11 mouse cellular contexts compared by ENCODE assay signal in the genomic region with DNA sequence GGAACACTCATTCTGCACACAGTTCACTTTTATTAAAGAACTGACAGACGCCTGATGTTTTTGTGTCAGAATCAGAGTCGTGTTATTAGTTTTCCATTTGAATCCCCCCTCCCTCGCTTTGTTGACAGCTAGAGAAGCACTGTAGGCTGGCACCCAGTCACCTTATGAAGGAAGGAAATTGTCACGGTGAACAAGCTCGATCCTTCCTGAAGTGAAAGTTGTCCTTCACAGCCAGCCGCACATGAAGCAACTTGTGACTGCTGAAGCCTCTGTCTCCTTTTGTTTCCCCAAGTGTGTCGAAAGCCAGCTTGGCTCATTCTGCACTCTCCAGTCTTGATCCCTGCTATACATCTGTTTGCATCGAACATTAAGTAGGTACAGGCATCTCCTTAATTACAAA.
A peak's percentile ranks its signal among the peaks of the same experiment; 100 is the strongest.
DNase-seq lines count a peak whose midpoint lies in the region; ATAC-seq and TF ChIP-seq lines count a peak whose summit lies in the region.
"Had no signal": no experiment of that assay in that cellular context is flagged by ENCODE, and none has a peak within 500 bp of the region (broad histone marks: within the 10 kb centered on the region; RNA-seq: fewer than 3 reads in every experiment).

No protein-coding gene starts in this region.

- H3K4me2 ChIP-seq in heart, embryonic 13.5 days = no peak overlapping the region; the same call in 1 of the 2 replicates
- H3K4me2 ChIP-seq in limb, embryonic 13.5 days (replicated peaks) = no peak overlapping the region

- WGBS in heart, embryonic 13.5 days = 59% methylated on average over 8 of the region's 8 CpGs
- 64% methylated on average over 8 of the region's 8 CpGs for WGBS in limb, embryonic 13.5 days

- no peaks in the 10 kb centered on the region for H3K36me3 ChIP-seq in heart, embryonic 13.5 days
- H3K36me3 ChIP-seq in limb, embryonic 13.5 days = peaks cover 9% of the 10 kb centered on the region; the same call in 1 of the 2 replicates

- no peak overlapping the region for H3K9ac ChIP-seq in heart, embryonic 13.5 days
- no peak overlapping the region; the same call in 1 of the 2 replicates for H3K9ac ChIP-seq in limb, embryonic 13.5 days

- H3K4me1 ChIP-seq in heart, embryonic 13.5 days = peaks cover 21% of the 10 kb centered on the region
- H3K4me1 ChIP-seq in embryonic fibroblast, embryonic 13.5 days (ENCODE audit: control insufficient read depth, insufficient read depth, low read length) = peaks cover 21% of the 10 kb centered on the region
- peaks cover 25% of the 10 kb centered on the region for H3K4me1 ChIP-seq in limb, embryonic 13.5 days

- H3K27ac ChIP-seq in heart, embryonic 13.5 days (replicated peaks) = 0 out of 2 replicates have a peak overlapping the region, but pooled peaks have one; percentile 12
- H3K27ac ChIP-seq in embryonic fibroblast, embryonic 13.5 days (ENCODE audit: insufficient read depth, low read length) = peak overlapping the region; percentile 72
- H3K27ac ChIP-seq in limb, embryonic 13.5 days = peak overlapping the region; percentile 44; the same call in 1 of the 2 replicates

- TF ChIP-seq CTCF in embryonic fibroblast, embryonic 13.5 days (IDR thresholded peaks at IDR 0.05; ENCODE audit: borderline replicate concordance, insufficient read depth, low read length) = no peak

- ATAC-seq in heart, embryonic 13.5 days (ENCODE audit: extremely low read depth, insufficient number of reproducible peaks, low FRiP score, low TSS enrichment) = no peak
- ATAC-seq in limb, embryonic 13.5 days (ENCODE audit: low FRiP score, low read depth) = no peak

- H3K27me3 ChIP-seq in heart, embryonic 13.5 days (replicated peaks) = no peaks in the 10 kb centered on the region
- H3K27me3 ChIP-seq in limb, embryonic 13.5 days = no peaks in the 10 kb centered on the region

- intact Hi-C loops in heart, postnatal 36 days (cut with DNase I) = no loop called here

- H3K9me3 ChIP-seq in heart, embryonic 13.5 days = no peaks in the 10 kb centered on the region
- no peaks in the 10 kb centered on the region for H3K9me3 ChIP-seq in limb, embryonic 13.5 days

- no peak for DNase-seq in heart, postnatal 36 days
- DNase-seq in adrenal gland, postnatal 10 days = peak; percentile 22
- no peak for DNase-seq in embryo, embryonic 10.5 days (ENCODE audit: low spot score)
- no peak for DNase-seq in right cerebral cortex, adult 18-20 months
- DNase-seq in left cerebral cortex, adult 11 months (ENCODE audit: low spot score) = no peak
- DNase-seq: cerebellum, postnatal 10 days; kidney, adult 11 months; lung, postnatal 4 days had no signal

- no peak overlapping the region for H3K4me3 ChIP-seq in heart, embryonic 13.5 days
- no peak overlapping the region for H3K4me3 ChIP-seq in embryonic fibroblast, embryonic 13.5 days (ENCODE audit: insufficient read depth, low read length)
- H3K4me3 ChIP-seq in limb, embryonic 13.5 days = no peak overlapping the region

- TF ChIP-seq POLR2A in embryonic fibroblast, embryonic 13.5 days (IDR thresholded peaks at IDR 0.05; ENCODE audit: low read depth, low read length) = no peak

Comparison
In these comparisons a context has a peak if more than half of its experiments do, and no peak if none do; other contexts are left out.
1. H3K27ac ChIP-seq: peak in every context shown above with its lines; median percentile 72 in embryonic fibroblast, embryonic 13.5 days; 44 in limb, embryonic 13.5 days; 12 in heart, embryonic 13.5 days.